Mouse (Mus musculus): Measurements from ENCODE around the gene Copg2. TPM values are rescaled to one million over a fixed set of nuclear protein-coding genes. Genes with fewer than 3 reads are reported as not detected.

The Copg2 gene
- polyA plus RNA-seq, 1 experiment from 2014 or later = 31.8 TPM

DNA sequence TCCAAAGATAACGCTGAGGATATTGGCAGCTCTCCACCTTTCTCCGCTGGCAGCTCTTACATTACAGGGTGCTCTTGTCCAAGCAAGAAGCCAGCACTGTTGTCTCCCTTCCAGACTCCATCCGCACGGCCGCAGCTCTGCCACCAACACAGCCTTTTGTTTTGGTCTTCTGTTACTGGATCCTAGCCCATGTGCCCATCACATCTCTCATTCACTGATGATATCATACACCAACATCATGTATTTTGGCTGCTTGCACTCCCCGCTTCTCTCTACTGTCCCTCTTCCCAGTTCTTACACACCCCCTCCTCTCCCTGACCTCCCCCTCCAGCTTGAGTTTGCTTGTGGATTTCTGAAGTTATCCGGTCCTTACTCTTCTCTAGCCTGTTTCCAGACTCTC is 179.8 kb downstream of the Copg2 start:
- Histone ChIP-seq H3K4me2 (no peak overlapping the region), H3K4me1 (replicated peaks) (peaks cover 8% of the 10 kb centered on the region), H3K27ac (no peak overlapping the region), H3K4me3 (no peak overlapping the region), H3K9ac (no peak overlapping the region), H3K27me3 (no peaks in the 10 kb centered on the region), H3K36me3 (no peaks in the 10 kb centered on the region), H3K9me3 (no peaks in the 10 kb centered on the region)
- WGBS = 84% methylated on average over 7 of the region's 7 CpGs
- no peak for ATAC-seq (ENCODE audit: low FRiP score)

DNA sequence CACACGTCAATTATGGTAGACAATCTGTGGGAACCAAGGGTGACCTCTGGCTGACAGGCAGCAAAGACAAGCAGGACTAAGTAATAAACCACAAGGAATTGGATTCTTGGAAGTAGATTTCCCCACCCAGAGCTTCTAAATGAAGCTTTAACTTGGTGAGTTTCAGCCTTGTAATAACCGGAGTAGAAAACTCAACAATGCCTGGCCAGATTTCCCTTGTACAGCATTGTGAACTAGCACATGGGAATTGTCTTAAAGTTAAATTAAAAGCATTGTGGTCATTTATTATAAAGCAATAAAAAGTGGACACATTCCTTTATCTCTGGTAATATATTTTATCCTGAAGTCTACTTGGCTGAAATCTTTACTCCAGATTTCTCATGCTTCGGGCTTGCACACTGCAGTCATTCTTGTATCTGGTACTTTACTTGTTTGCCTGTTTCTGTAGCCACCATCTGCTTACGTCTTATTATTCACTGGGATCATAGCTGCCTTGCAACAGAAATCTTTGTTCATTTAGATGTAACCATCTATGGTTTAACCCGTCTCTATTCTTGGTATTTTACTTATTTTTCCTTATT is 181.6 kb downstream of the Copg2 start:
- no peak overlapping the region for H3K27ac ChIP-seq
- H3K9ac ChIP-seq = no peak overlapping the region
- no peaks in the 10 kb centered on the region for H3K9me3 ChIP-seq
- no peak for ATAC-seq (ENCODE audit: low FRiP score)
- H3K4me1 ChIP-seq (replicated peaks) = peaks cover 11% of the 10 kb centered on the region; the same call in 1 of the 2 replicates
- no peak overlapping the region for H3K4me3 ChIP-seq
- WGBS = 82% methylated on average over 5 of the region's 5 CpGs
- no peaks in the 10 kb centered on the region for H3K27me3 ChIP-seq
- H3K4me2 ChIP-seq = no peak overlapping the region
- no peaks in the 10 kb centered on the region for H3K36me3 ChIP-seq

DNA sequence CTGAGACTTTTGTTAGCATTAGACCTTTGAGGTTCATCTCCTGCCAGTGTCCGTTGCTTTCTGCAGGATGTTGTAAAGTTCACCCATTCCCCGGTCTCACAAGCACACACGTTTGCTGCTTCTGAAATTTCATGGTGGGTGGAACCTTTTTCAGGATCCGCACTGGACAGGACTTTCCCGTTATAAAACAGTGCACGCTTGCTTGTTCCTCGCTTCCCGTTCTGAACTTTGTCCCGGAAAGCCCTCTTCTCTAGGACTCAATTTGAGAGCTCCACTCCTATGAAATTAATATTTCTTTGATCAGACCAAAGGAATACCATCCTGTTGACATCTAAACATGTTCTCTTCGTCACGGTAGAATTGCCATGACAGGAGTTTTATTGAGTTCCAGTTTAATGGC is 182.7 kb downstream of the Copg2 start:
- Histone ChIP-seq H3K9ac (no peak overlapping the region), H3K4me3 (no peak overlapping the region), H3K9me3 (no peaks in the 10 kb centered on the region), H3K27ac (no peak overlapping the region), H3K4me2 (no peak overlapping the region), H3K36me3 (no peaks in the 10 kb centered on the region), H3K4me1 (replicated peaks) (peaks cover 19% of the 10 kb centered on the region), H3K27me3 (no peaks in the 10 kb centered on the region)
- 86% methylated on average over 11 of the region's 11 CpGs for WGBS
- ATAC-seq (ENCODE audit: low FRiP score) = no peak

DNA sequence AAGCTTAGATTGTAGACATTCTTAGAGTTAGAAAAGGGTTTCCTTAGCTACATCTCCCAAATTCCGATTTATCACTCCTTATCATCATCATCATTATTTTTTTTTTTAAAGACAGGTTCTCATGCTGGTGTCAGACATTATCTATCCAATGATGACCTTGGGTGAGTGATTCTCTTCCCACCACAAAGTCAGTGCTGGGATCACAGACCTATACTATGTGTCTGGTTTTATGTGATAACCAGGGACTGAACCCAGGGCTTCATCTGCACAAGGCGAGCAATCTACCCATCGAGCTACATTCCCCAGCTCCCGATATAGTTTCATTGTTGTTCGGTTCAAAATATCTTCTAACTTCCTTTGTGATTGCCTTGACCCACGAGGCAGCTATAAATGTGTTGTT is 183.1 kb downstream of the Copg2 start:
- WGBS = 85% methylated on average over 6 of the region's 6 CpGs
- H3K4me1 ChIP-seq (replicated peaks) = peaks cover 19% of the 10 kb centered on the region
- no peak overlapping the region for H3K27ac ChIP-seq
- H3K9me3 ChIP-seq = no peaks in the 10 kb centered on the region
- H3K9ac ChIP-seq = no peak overlapping the region
- H3K4me2 ChIP-seq = no peak overlapping the region
- no peaks in the 10 kb centered on the region for H3K27me3 ChIP-seq
- ATAC-seq (ENCODE audit: low FRiP score) = no peak
- no peaks in the 10 kb centered on the region for H3K36me3 ChIP-seq
- H3K4me3 ChIP-seq = no peak overlapping the region

DNA sequence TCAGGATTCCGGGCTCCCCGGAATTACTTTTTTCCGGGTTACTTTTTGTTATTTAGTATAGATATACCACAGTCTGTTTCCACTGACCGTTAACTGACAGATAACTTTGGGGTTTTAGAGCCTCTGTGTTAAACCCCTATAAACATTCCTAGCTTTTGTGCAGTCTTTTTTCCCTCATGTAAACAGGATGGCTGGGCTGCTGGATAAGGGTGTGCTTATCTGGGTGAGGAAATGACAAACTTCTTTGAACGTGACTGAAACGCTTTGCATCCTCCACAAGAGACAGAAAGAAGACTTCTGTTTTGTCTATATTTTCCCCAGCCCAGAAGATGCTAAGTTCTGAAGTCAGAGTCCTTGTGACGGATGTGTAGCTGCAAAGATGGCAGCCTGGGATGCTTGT is 184.1 kb downstream of the Copg2 start:
- Histone ChIP-seq H3K27ac (no peak overlapping the region), H3K4me3 (no peak overlapping the region), H3K4me1 (replicated peaks) (peaks cover 19% of the 10 kb centered on the region), H3K27me3 (no peaks in the 10 kb centered on the region), H3K9me3 (no peaks in the 10 kb centered on the region), H3K4me2 (no peak overlapping the region), H3K36me3 (no peaks in the 10 kb centered on the region), H3K9ac (no peak overlapping the region)
- ATAC-seq (ENCODE audit: low FRiP score) = no peak
- 69% methylated on average over 7 of the region's 7 CpGs for whole genome bisulfite sequencing

DNA sequence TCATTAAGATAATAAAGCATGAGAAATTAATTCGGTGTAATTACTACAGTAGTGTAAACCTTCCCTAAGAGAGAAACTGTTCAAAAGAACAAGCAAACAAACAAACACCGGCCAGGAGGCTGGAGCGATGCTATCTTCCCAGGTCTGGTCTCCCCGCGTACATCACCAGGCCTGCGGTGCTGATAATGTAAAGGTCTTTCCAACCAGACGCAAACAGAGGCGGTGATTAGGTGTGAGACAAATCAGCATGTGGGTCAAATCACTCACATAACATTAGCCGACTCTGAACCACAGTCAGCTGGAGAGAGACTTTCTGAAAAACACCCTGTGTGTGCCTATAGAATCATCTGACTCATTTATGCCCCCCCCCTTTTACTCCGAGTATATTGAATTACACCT is 185.2 kb downstream of the Copg2 start:
- no peak overlapping the region for H3K4me3 ChIP-seq
- H3K4me1 ChIP-seq (replicated peaks) = peaks cover 19% of the 10 kb centered on the region
- no peak overlapping the region for H3K27ac ChIP-seq
- WGBS = 71% methylated on average over 10 of the region's 10 CpGs
- H3K4me2 ChIP-seq = no peak overlapping the region
- no peaks in the 10 kb centered on the region for H3K27me3 ChIP-seq
- H3K9ac ChIP-seq = no peak overlapping the region
- no peaks in the 10 kb centered on the region for H3K9me3 ChIP-seq
- no peaks in the 10 kb centered on the region for H3K36me3 ChIP-seq
- no peak for ATAC-seq (ENCODE audit: low FRiP score)

DNA sequence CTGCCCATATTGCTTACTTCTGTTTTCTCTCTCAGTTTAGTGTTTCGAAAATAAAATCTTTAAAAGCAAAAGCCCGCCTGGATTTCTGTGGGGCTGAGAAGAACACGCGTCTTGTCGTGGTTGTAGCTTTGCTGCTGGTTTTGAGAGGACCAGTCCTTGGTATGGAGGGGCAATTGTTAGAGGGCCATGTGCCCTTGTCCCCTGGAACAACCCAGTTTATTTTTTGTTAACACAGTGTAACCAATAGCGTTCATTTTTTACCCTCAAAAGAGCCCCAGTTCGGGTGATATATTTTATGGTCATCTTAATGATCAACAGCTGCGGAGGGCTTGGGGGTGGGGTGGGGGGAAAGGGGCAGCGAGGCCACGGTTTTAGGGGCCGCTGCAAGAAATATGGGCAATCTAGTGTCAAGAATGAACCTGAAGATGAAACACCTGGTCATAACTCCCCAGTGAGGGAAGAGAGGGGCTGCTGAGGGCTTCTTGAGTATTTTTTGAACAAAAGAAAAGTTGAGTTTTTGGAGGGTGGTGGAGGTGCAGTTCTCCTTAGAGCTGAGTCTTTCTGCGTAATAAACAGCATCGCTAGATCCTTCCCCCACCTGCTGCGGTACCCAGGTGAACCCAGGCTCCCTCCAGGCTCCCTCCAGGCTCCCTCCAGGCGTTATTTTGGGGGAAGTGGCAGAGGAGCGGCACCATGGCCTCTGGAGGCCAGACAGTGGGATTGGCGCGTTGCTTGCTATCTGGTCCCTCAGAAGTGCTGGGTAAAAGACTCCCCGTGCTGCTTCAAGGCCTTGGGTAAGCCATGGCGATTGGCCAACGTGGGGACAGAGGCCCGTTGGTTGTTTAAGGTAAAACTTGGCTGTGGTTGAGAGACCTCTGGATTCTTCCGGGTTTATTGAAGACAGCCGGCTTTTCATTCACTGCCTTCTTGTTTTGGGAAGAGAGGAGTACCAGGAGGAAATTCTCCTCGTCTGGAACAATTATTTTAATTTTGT is 185.9 kb downstream of the Copg2 start:
- peaks cover 19% of the 10 kb centered on the region for H3K4me1 ChIP-seq (replicated peaks)
- no peak for ATAC-seq (ENCODE audit: low FRiP score)
- no peak overlapping the region for H3K4me3 ChIP-seq
- no peak overlapping the region for H3K27ac ChIP-seq
- H3K36me3 ChIP-seq = no peaks in the 10 kb centered on the region
- H3K27me3 ChIP-seq = no peaks in the 10 kb centered on the region
- 74% methylated on average over 25 of the region's 25 CpGs for WGBS
- H3K4me2 ChIP-seq = no peak overlapping the region
- H3K9ac ChIP-seq = no peak overlapping the region
- no peaks in the 10 kb centered on the region for H3K9me3 ChIP-seq

DNA sequence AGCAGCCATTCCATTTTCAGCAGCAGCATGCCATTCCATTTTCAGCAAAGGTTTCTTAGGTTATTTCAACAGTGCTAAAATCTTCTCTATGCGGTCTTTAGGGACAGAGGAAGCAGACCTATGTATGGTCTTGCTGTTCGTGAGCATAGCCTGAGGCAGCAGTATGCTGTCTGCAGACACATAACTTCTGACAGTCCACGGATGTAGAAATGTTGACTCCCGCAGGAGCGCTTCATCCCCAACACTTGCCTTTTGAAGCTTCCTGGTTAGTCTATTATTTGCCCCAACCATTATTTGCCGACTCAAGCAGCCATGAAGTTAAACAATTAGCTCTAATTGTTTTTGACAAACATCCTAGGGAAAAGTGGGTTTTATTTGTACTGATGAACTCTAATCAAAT is 187.5 kb downstream of the Copg2 start:
- Histone ChIP-seq H3K4me2 (no peak overlapping the region), H3K4me1 (replicated peaks) (peaks cover 15% of the 10 kb centered on the region), H3K4me3 (no peak overlapping the region), H3K9ac (no peak overlapping the region), H3K9me3 (no peaks in the 10 kb centered on the region), H3K36me3 (no peaks in the 10 kb centered on the region), H3K27ac (0 out of 2 replicates have a peak overlapping the region, but pooled peaks have one; percentile 8), H3K27me3 (no peaks in the 10 kb centered on the region)
- 29% methylated on average over 6 of the region's 6 CpGs for WGBS
- ATAC-seq (ENCODE audit: low FRiP score) = no peak

DNA sequence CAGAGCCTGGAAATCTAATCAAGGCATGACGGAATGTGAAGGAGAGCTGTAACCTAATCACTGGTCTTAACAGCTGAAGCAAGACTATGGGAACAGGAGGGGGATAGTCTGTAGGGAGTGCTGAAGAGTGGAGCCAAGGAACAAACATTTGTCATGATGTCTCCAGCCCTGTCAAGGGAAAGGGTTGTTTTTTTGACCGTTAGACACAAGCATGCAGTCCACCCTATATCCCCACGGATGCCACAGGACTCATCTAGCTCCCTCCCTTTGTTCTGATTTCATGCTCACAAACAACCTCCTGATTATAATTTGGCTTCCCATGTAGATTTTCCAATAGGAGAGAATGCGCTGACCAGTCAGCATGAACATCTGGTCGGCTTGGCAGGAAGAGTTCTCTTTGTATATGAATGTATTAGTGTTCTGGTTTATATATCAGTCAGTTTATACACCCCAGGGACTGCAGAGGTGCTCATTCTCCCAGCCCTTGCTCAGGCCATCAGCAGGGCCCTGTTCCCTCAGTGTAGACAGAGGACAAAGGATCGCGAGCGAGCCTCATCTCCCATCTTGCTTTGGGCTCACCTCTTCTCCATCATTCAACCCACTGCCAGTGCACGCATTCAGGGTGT is 192.5 kb downstream of the Copg2 start:
- no peak for ATAC-seq (ENCODE audit: low FRiP score)
- WGBS = 89% methylated on average over 9 of the region's 9 CpGs
- Histone ChIP-seq H3K4me2 (no peak overlapping the region), H3K9ac (no peak overlapping the region), H3K27ac (no peak overlapping the region), H3K4me3 (no peak overlapping the region), H3K4me1 (replicated peaks) (peaks cover 1% of the 10 kb centered on the region), H3K27me3 (no peaks in the 10 kb centered on the region), H3K36me3 (no peaks in the 10 kb centered on the region), H3K9me3 (no peaks in the 10 kb centered on the region)

DNA sequence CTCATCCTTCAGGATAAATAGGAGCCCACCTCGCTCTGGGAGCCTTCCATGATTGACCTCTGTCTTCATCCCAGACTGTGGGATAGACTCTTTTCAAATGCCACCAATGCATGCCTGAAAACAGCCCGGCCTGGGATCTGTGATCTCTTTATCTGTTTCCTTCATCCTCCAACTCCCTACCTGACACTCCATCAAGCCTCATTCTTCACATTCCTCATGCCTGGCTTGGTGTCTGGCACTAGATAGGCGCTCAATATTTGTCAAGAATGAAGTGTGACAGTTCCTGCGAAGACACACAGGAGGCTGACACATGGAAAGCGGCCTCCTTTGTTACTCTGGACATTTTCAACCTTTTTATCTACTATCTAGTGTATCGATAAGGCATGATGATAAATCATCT is 193.1 kb downstream of the Copg2 start:
- ATAC-seq (ENCODE audit: low FRiP score) = no peak
- 76% methylated on average over 6 of the region's 6 CpGs for WGBS
- H3K27me3 ChIP-seq = no peaks in the 10 kb centered on the region

DNA sequence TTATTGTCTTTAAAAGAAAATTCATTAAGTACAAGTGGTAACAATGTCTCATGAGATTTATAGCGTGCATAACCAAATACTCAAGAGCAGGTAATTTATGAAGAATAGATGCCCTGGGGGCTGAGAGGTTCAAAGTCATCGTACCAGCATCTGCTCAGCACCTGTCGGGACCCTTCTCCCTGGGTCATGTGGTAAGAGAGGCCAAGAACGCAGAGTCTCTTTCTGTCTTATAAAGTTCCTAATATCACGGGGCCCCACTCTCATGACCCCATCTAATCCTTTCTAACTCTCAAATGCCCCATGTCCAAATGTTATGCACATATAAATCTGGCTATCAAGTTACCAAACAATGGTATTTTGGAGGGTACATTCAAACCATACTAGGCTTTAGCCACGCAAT is 193.7 kb downstream of the Copg2 start:
- Histone ChIP-seq H3K9ac (no peak overlapping the region), H3K27ac (no peak overlapping the region), H3K36me3 (no peaks in the 10 kb centered on the region), H3K4me2 (no peak overlapping the region), H3K27me3 (no peaks in the 10 kb centered on the region), H3K4me1 (replicated peaks) (no peaks in the 10 kb centered on the region), H3K9me3 (no peaks in the 10 kb centered on the region), H3K4me3 (no peak overlapping the region)
- no peak for ATAC-seq (ENCODE audit: low FRiP score)
- 73% methylated on average over 6 of the region's 6 CpGs for WGBS

More for the DNA sequence above, 193.1 kb downstream of the Copg2 start:
- Histone ChIP-seq H3K9me3 (no peaks in the 10 kb centered on the region), H3K27ac (no peak overlapping the region), H3K36me3 (no peaks in the 10 kb centered on the region), H3K4me2 (no peak overlapping the region), H3K9ac (no peak overlapping the region), H3K4me1 (replicated peaks) (no peaks in the 10 kb centered on the region), H3K4me3 (no peak overlapping the region)

DNA sequence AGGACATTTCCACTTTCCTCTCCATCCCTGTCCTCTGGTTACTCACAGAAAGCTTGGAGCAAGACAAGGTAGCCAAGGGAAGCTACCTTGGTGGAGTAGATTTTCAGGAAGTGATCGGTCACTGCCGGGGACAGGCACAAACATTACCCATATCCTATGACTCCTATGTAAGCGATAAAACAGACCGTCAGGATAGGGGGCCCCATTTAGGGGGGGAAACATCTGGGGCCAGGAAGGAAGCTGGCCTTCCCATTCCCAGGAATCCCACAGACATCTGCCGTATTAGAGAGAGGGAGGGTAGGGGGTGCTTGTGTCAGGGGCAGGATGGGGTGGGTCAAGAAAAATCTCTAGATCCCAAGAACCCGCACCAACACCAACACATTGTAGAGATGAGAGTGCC is 196.4 kb downstream of the Copg2 start:
- H3K4me1 ChIP-seq (replicated peaks) = no peaks in the 10 kb centered on the region
- H3K4me2 ChIP-seq = no peak overlapping the region
- no peak overlapping the region for H3K4me3 ChIP-seq
- WGBS = 78% methylated on average over 6 of the region's 6 CpGs
- H3K27me3 ChIP-seq = no peaks in the 10 kb centered on the region
- H3K9ac ChIP-seq = no peak overlapping the region
- no peaks in the 10 kb centered on the region for H3K36me3 ChIP-seq
- peak overlapping the region; percentile 44; the same call in 1 of the 2 replicates for H3K27ac ChIP-seq
- H3K9me3 ChIP-seq = no peaks in the 10 kb centered on the region
- ATAC-seq (ENCODE audit: low FRiP score) = no peak
